Mouse (Mus musculus) MEL-GATA-1-ER (cell line): ENCODE data around the gene Olfr1094.

Experiments
- DNase-seq: peaks from one replicate; pipeline ENCODE4 v3.0.0-alpha.2; 2012; ENCODE audit warnings: low read depth; ENCODE audit errors: extremely low read depth

Olfr1094 gene

DNA sequence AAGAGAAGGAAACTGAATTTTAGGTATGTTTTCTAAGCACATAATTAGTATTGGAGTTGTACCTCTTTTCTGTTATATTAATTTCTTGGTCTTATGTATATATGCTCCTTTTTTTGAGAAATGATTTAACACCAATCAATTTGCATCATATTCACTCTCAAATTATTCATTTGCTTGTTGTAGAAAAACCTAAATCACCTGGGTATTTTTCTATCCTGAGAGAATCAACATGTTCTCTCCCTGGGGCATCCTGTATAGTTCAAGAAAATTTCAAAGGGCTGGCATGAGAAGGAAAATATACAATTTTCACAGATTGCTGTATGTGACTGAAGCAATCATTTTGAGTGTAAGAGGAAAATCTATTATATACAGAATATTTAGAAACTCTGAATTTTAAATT is at the start of gene Olfr1094:
Gene Olfr1094, plus strand, starts transcription at position 301 of the 400 bp plus-strand sequence.
- no peak for DNase-seq

GRCm38 (mm10) chr2:86782179-86782578 is 42.3 kb upstream of the Olfr1094 start, which contains the start of gene Olfr1093:
Gene Olfr1093, plus strand, starts transcription at chr2:86782479.
- no peak for DNase-seq

DNA sequence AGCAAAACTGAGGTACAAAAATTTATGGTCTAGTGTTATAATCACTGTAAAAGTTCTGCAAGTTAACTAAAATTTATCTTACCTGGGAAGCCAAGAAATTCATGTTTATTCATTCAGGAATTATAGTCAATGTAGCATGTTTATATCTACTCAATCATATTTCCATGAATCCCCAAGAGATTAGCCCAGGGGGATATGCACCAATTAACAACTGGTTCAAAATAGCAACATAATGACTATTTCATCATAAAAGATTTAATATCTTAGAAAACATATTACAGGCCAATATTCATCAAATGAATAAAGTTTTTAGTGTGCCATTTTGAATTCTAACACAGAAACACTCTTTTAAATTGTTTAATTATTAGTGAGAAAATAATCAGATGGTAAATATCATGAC is 14.5 kb upstream of the Olfr1094 start, which contains the start of gene Olfr141:
Gene Olfr141, minus strand, starts transcription at position 101 of the 400 bp plus-strand sequence.
- DNase-seq: no peak

GRCm38 (mm10) chr2:86851596-86851995 is 27.1 kb downstream of the Olfr1094 start, which contains the start of gene Olfr1095:
Gene Olfr1095, minus strand, starts transcription at chr2:86851696.
- DNase-seq: no peak

- DNase-seq: no peak
Measured at GRCm38 (mm10) chr2:86874702-86875101, 50.2 kb downstream of the Olfr1094 start, which contains the start of gene Gm13723. Gene Gm13723, minus strand, starts transcription at chr2:86874802.
